Mouse (Mus musculus) skeletal muscle tissue, postnatal 0 days (tissue): ENCODE data around the gene Zfand5. TPM values are rescaled to one million over a fixed set of nuclear protein-coding genes. Genes with fewer than 3 reads are reported as not detected.

Experiments used
- polyA plus RNA-seq: library from polyadenylated mRNA; unstranded; fragments of >200 nt; fragmentation: Nextera tagmentation; extraction: Ambion mirVana; gene quantifications from 2 replicates; pipeline ENCODE4 v1.2.1, GENCODE M21; 2015

Zfand5 gene
- polyA plus RNA-seq, result 142 and 168 TPM in 2 replicates

DNA sequence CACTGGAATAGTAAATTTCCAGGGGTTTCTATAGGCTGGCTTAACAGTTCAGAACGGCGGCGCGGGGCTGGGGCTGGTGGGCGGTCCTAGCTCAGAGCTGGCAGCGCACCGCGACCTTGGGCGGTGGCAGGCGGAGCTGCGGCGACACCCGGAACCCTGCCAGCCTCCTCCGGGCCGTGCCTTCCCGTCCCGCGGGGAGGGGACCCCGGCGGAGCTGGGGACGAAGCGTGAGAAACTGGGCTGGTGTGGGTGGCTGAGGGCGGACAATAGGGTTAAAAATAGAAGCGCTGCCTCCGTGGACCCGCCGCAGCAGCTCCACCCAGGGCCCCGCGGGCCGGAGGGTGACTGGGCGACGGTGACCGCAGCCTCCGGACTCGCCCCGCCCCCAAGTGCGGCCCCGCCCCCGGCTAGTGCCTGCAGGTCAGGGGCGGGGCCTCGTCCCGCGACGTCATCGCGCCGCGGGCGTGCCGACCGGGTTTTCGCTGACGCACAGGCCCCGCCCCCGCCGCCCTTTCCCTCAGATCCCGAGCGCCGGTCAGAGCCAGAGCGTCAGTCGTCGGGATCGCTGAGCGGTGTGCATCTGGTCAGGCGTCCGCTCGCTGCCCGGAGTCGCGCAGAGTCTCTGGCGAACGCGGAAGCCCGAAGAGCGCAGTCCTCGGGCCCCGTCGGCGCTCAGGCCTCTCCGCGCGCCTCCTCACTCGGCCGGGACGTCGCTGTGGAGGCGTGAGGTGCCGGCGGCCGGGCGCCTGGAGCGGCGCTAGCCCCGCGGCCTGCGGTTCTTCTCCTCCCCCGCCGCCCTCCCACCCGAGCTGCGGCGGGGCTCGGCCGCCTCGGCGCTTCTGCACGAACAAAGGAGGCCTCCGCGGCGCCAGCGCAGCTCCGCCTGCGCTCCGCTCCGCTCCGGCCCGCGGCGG is at the start of gene Zfand5:
Gene Zfand5 (plus strand): TSS at position 538 of the 914 bp plus-strand sequence.

Other genes starting within 250 kb of the Zfand5 start
- gene Gda, start 201.2 kb downstream of the Zfand5 start, polyA plus RNA-seq, result 0.26 and 0.88 TPM in 2 replicates